Mouse (Mus musculus) megakaryocyte, embryonic 14.5 days (primary cell): Measurements from ENCODE around the gene Gm11011.

Experiments
- FLI1 ChIP-seq: IDR thresholded peaks from 2 replicates; pipeline ENCODE4 v1.6.1; 2012; ENCODE audit warnings: low read length, inconsistent platforms, mixed read lengths
- GATA1 ChIP-seq: IDR thresholded peaks from 3 replicates; pipeline ENCODE4 v1.6.1; 2012; ENCODE audit warnings: mixed read lengths, low read length, inconsistent platforms, borderline replicate concordance

DNA sequence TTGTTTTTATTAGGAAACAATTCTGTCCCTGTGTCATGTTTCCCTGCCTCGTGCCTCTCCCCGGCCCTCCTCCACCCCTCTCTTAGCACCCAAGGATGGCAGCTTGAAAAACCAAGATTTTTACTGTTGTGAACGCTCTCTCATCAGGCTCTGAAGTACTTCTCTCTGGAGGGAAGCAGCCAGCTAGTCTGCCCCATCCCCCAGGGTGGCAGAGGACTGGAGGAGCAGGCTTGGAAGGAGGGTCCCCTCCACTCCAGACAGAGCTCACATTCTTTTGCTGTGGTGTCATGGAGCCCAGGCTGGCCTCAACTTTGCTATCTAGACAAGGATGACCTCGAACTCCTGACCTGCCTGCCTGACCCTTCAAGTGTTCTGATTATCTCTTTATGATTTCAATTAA is 21.4 kb downstream of the Gm11011 start:
- no peak for TF ChIP-seq GATA1
- no peak for TF ChIP-seq FLI1
